Mouse (Mus musculus) embryo, embryonic 10 days (tissue): Measurements from ENCODE around the gene Zcchc14.

Source experiments
- DNase-seq: peaks from one replicate; pipeline ENCODE4 v3.0.0-alpha.2; 2015; ENCODE audit warnings: low spot score

Zcchc14 gene

DNA sequence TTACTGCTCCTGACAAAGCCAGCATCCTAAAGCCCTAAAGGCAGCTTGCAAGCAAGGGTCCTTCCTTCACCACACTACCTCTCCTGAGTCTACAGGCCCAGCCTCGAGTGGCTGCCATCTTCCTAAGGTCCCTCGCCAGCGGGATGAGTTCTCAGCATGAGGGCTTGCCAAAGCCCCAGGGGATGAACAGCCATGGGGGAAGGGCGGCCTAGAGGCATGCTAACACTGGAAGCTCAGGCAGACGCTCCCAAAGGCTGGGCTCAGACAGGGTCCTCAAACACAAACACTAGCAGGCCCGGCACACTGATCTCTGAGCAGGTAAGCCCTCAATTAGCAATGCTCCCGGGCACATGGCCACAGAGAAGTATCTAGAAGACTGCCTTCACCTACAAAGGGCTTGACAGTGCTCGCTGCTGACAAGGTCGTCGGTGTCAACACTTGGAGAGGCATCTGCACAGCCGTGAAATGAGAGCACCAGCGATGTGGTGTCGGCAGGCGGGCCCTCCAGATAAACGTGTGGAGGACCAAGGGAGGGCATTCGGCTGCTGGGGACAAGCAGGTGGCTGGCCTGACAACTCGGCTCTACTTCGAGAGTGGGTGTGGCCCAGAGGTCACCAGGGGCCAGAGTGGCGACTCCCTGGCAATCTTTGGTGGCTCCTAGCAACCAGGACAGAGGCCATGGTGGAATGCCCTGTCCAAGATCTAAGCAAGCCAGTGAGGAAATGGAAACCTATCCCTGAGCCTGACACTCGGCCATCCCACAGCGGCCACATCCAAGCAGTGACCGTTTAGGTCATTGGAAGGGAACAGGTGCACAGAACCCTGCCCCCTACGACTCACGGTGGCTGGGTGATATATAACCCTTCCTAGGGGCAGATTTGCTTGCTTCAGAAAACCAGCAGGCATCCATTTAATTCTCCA, 101.4 kb downstream of the Zcchc14 start:
- no peak for DNase-seq

DNA sequence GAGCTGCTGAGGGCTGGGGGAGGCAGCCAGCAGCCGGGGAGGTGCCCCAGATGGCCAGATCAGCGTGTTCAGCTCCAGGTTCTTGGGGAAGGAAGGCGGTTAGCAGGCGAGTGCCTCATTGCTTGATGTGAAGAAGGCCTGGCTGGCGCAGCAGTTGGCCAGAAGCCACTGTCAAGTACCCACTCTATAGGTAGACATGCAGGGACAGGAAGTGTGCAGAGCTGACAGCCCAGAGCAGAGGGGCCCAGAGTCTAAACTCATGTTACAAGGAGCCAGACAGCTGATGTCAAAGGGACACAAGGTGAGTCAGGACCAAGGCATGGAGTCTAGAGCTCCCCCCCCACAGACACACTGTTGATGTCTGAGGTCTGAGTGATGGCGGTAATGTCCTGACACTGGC, 102.6 kb downstream of the Zcchc14 start:
- no peak for DNase-seq
